Mouse (Mus musculus): ENCODE data around the gene Ccnt1. TPM values are rescaled to one million over a fixed set of nuclear protein-coding genes. Genes with fewer than 3 reads are reported as not detected.

Ccnt1 gene
- 4.2 and 9.9 TPM in 2 replicates for polyA plus RNA-seq (2012; ENCODE audit: low replicate concordance)

GRCm38 (mm10) chr15:98570873-98571538 lies at the start of gene Ccnt1, which contains the start of gene 4930415O20Rik:
Ccnt1 (minus strand) TSS chr15:98570923.
4930415O20Rik (plus strand) TSS chr15:98571004.

GRCm38 (mm10) chr15:98609331-98610130 lies 38.8 kb upstream of the Ccnt1 start, which contains the start of gene Adcy6:
Adcy6 (minus strand) TSS chr15:98610076.

GRCm38 (mm10) chr15:98533881-98534627 lies 36.7 kb downstream of the Ccnt1 start, which contains the start of gene Kansl2:
Kansl2 (minus strand) TSS chr15:98534264.

GRCm38 (mm10) chr15:98492102-98492501 lies 78.6 kb downstream of the Ccnt1 start, which contains the start of gene Olfr279:
Olfr279 (plus strand) TSS chr15:98492402.

Other genes with a start within 250 kb of the Ccnt1 start
- gene Olfr284, start 229.9 kb downstream of the Ccnt1 start, polyA plus RNA-seq (2012; ENCODE audit: low replicate concordance), result not detected in 2 replicates
- gene Olfr283, start 190.0 kb downstream of the Ccnt1 start, polyA plus RNA-seq (2012; ENCODE audit: low replicate concordance), result not detected in 2 replicates
- gene Olfr282, start 139.7 kb downstream of the Ccnt1 start, polyA plus RNA-seq (2012; ENCODE audit: low replicate concordance), result not detected in 2 replicates
- not detected in 2 replicates for gene Olfr281, start 118.3 kb downstream of the Ccnt1 start, polyA plus RNA-seq (2012; ENCODE audit: low replicate concordance)
- not detected in 2 replicates for gene OR5BS1P, start 101.0 kb downstream of the Ccnt1 start, polyA plus RNA-seq (2012; ENCODE audit: low replicate concordance)
- gene Lalba, start 88.2 kb downstream of the Ccnt1 start, polyA plus RNA-seq (2012; ENCODE audit: low replicate concordance), result not detected in 2 replicates
- gene Olfr279, start 78.5 kb downstream of the Ccnt1 start, polyA plus RNA-seq (2012; ENCODE audit: low replicate concordance), result not detected in 2 replicates
- gene Kansl2, start 36.7 kb downstream of the Ccnt1 start, polyA plus RNA-seq (2012; ENCODE audit: low replicate concordance), result 19.5 and 29.1 TPM in 2 replicates
- gene 4930415O20Rik, start 81 bp upstream of the Ccnt1 start, polyA plus RNA-seq (2012; ENCODE audit: low replicate concordance), result not detected in 2 replicates
- 2.9 and 7.1 TPM in 2 replicates for gene Adcy6, start 39.2 kb upstream of the Ccnt1 start, polyA plus RNA-seq (2012; ENCODE audit: low replicate concordance)
- gene Cacnb3, start 59.9 kb upstream of the Ccnt1 start, polyA plus RNA-seq (2012; ENCODE audit: low replicate concordance), result 6.9 and 27.7 TPM in 2 replicates
- gene Ddx23, start 92.0 kb upstream of the Ccnt1 start, polyA plus RNA-seq (2012; ENCODE audit: low replicate concordance), result 73.5 and 74.7 TPM in 2 replicates
- 1.9 and 3.4 TPM in 2 replicates for gene Rnd1, start 106.5 kb upstream of the Ccnt1 start, polyA plus RNA-seq (2012; ENCODE audit: low replicate concordance)
- gene Ccdc65, start 137.3 kb upstream of the Ccnt1 start, polyA plus RNA-seq (2012; ENCODE audit: low replicate concordance), result not detected in 2 replicates
- gene Fkbp11, start 157.3 kb upstream of the Ccnt1 start, polyA plus RNA-seq (2012; ENCODE audit: low replicate concordance), result 5.8 and 13.4 TPM in 2 replicates
- gene Arf3, start 192.3 kb upstream of the Ccnt1 start, polyA plus RNA-seq (2012; ENCODE audit: low replicate concordance), result 37.6 and 40.8 TPM in 2 replicates
- gene Wnt10b, start 207.2 kb upstream of the Ccnt1 start, polyA plus RNA-seq (2012; ENCODE audit: low replicate concordance), result 0.73 and 1.2 TPM in 2 replicates
- 0.17 TPM in 1 of 2 replicates, not detected in the other for gene Wnt1, start 218.9 kb upstream of the Ccnt1 start, polyA plus RNA-seq (2012; ENCODE audit: low replicate concordance)
- gene Ddn, start 238.6 kb upstream of the Ccnt1 start, polyA plus RNA-seq (2012; ENCODE audit: low replicate concordance), result 0.74 and 2.4 TPM in 2 replicates

Data from hematopoietic multipotent progenitor cell, adult 10-12 weeks (in vitro differentiated cells).